Mouse (Mus musculus) kidney, embryonic 15.5 days (tissue): Measurements from ENCODE around the gene Aoc1. TPM values are rescaled to one million over a fixed set of nuclear protein-coding genes. Genes with fewer than 3 reads are reported as not detected.

Source experiments
- ATAC-seq: fragments of 200-750 bp; cut with Nextera tagmentation; replicated peaks from 2 replicates; pipeline ENCODE4 v1.8.0; 2017; ENCODE audit warnings: moderate TSS enrichment; ENCODE audit not compliant: low FRiP score
- H3K27ac ChIP-seq: fragments of 300-500 bp; sonication (generic); 2 replicates; pipeline ENCODE4 v1.5.1; 2015; ENCODE audit warnings: mild to moderate bottlenecking, inconsistent platforms
- H3K27me3 ChIP-seq: fragments of 300-500 bp; sonication (generic); 2 replicates; pipeline ENCODE4 v1.6.1; 2015; ENCODE audit warnings: inconsistent platforms
- H3K36me3 ChIP-seq: fragments of 300-500 bp; sonication (generic); 2 replicates; pipeline ENCODE4 v1.6.1; 2015; ENCODE audit warnings: inconsistent platforms
- H3K4me1 ChIP-seq: fragments of 300-500 bp; sonication (generic); 2 replicates; pipeline ENCODE4 v1.6.1; 2015; ENCODE audit warnings: inconsistent platforms
- H3K4me2 ChIP-seq: fragments of 300-500 bp; sonication (generic); 2 replicates; pipeline ENCODE4 v1.6.1; 2015; ENCODE audit warnings: moderate library complexity, mild to moderate bottlenecking, inconsistent platforms
- H3K4me3 ChIP-seq: fragments of 300-500 bp; sonication (generic); replicated peaks from 2 replicates; pipeline ENCODE4 v1.5.1; 2015; ENCODE audit warnings: mild to moderate bottlenecking, inconsistent platforms
- H3K9ac ChIP-seq: fragments of 300-500 bp; sonication (generic); 2 replicates; pipeline ENCODE4 v1.6.1; 2015; ENCODE audit warnings: mild to moderate bottlenecking, inconsistent platforms
- H3K9me3 ChIP-seq: fragments of 300-500 bp; sonication (generic); replicated peaks from 2 replicates; pipeline ENCODE4 v1.6.1; 2016; ENCODE audit warnings: inconsistent platforms
- WGBS: fragments of 180-500 bp; shearing (Covaris S2); methylation state at CpG from one replicate; pipeline ENCODE4 v1.1.7; 2015; ENCODE audit warnings: mixed read lengths; 5-methylcytosine and 5-hydroxymethylcytosine counted together
- polyA plus RNA-seq: library from polyadenylated mRNA; unstranded; fragments of >200 nt; fragmentation: Nextera tagmentation; extraction: Ambion mirVana; gene quantifications from 2 replicates; pipeline ENCODE4 v1.2.1, GENCODE M21; 2015

Gene Aoc1
- polyA plus RNA-seq, 1 experiment from 2014 or later = 2.6 TPM

GRCm38 (mm10) chr6:48840371-48840969, 32.2 kb upstream of the Aoc1 start, which contains the start of gene Tmem176a:
Gene Tmem176a, plus strand, starts transcription at chr6:48840919.
- WGBS = 8% methylated on average over 7 of the region's 7 CpGs
- peak within 1 kb of the TSS; percentile 72 for H3K9ac ChIP-seq
- no peaks in the 10 kb centered on the region for H3K9me3 ChIP-seq
- peaks cover 46% of the 10 kb centered on the region for H3K4me1 ChIP-seq
- ATAC-seq = peak; percentile 49; the same call in 1 of the 2 replicates
- peak within 1 kb of the TSS; percentile 78 for H3K4me2 ChIP-seq
- peaks cover 61% of the 10 kb centered on the region for H3K36me3 ChIP-seq
- H3K27ac ChIP-seq = peak within 1 kb of the TSS; percentile 91
- H3K4me3 ChIP-seq = peak within 1 kb of the TSS; percentile 57
- no peaks in the 10 kb centered on the region for H3K27me3 ChIP-seq

GRCm38 (mm10) chr6:48840973-48841625, 31.6 kb upstream of the Aoc1 start, which contains the start of gene Tmem176b:
Gene Tmem176b, minus strand, starts transcription at chr6:48841496.
- H3K4me2 ChIP-seq = peak within 1 kb of the TSS; percentile 78
- peak within 1 kb of the TSS; percentile 91 for H3K27ac ChIP-seq
- ATAC-seq = peak; percentile 95
- peaks cover 46% of the 10 kb centered on the region for H3K4me1 ChIP-seq
- 3% methylated on average over 6 of the region's 6 CpGs for WGBS
- no peaks in the 10 kb centered on the region for H3K27me3 ChIP-seq
- H3K9ac ChIP-seq = peak within 1 kb of the TSS; percentile 72
- H3K4me3 ChIP-seq = peak within 1 kb of the TSS; percentile 57
- no peaks in the 10 kb centered on the region for H3K9me3 ChIP-seq
- H3K36me3 ChIP-seq = peaks cover 60% of the 10 kb centered on the region

- peaks cover 46% of the 10 kb centered on the region for H3K4me1 ChIP-seq
- 67% methylated on average over 11 of the region's 11 CpGs for WGBS
Observed at GRCm38 (mm10) chr6:48842111-48842842, 30.4 kb upstream of the Aoc1 start.

GRCm38 (mm10) chr6:48845086-48845485, 27.6 kb upstream of the Aoc1 start:
- 74% methylated on average over 4 of the region's 4 CpGs for WGBS
- no peak for ATAC-seq
- Histone ChIP-seq H3K4me3 (no peak overlapping the region), H3K9me3 (no peaks in the 10 kb centered on the region), H3K4me2 (no peak overlapping the region), H3K27me3 (no peaks in the 10 kb centered on the region), H3K4me1 (peaks cover 23% of the 10 kb centered on the region), H3K9ac (no peak overlapping the region), H3K27ac (no peak overlapping the region), H3K36me3 (peaks cover 36% of the 10 kb centered on the region)

More at GRCm38 (mm10) chr6:48842111-48842842, 30.4 kb upstream of the Aoc1 start:
- Histone ChIP-seq H3K27ac (peak overlapping the region; percentile 91), H3K9ac (peak overlapping the region; percentile 72), H3K27me3 (no peaks in the 10 kb centered on the region), H3K4me2 (peak overlapping the region; percentile 78), H3K9me3 (no peaks in the 10 kb centered on the region), H3K4me3 (peak overlapping the region; percentile 57), H3K36me3 (peaks cover 48% of the 10 kb centered on the region)
- ATAC-seq = no peak

GRCm38 (mm10) chr6:48851820-48852491, 20.7 kb upstream of the Aoc1 start:
- Histone ChIP-seq H3K9ac (peak overlapping the region; percentile 56), H3K4me1 (peaks cover 6% of the 10 kb centered on the region), H3K36me3 (no peaks in the 10 kb centered on the region; the same call in 1 of the 2 replicates), H3K9me3 (no peaks in the 10 kb centered on the region), H3K4me3 (peak overlapping the region; percentile 45), H3K27ac (peak overlapping the region; percentile 97), H3K4me2 (peak overlapping the region; percentile 73), H3K27me3 (no peaks in the 10 kb centered on the region)
- under 1% methylated on average over 28 of the region's 29 CpGs for WGBS
- ATAC-seq = peak; percentile 77

GRCm38 (mm10) chr6:48854155-48854554, 18.5 kb upstream of the Aoc1 start:
- H3K27ac ChIP-seq = no peak overlapping the region
- H3K9ac ChIP-seq = no peak overlapping the region
- H3K9me3 ChIP-seq = no peaks in the 10 kb centered on the region
- H3K36me3 ChIP-seq = no peaks in the 10 kb centered on the region; the same call in 1 of the 2 replicates
- 97% methylated on average over 2 of the region's 2 CpGs for WGBS
- H3K4me3 ChIP-seq = no peak overlapping the region
- no peak overlapping the region for H3K4me2 ChIP-seq
- H3K4me1 ChIP-seq = peaks cover 11% of the 10 kb centered on the region
- ATAC-seq = no peak
- H3K27me3 ChIP-seq = no peaks in the 10 kb centered on the region

GRCm38 (mm10) chr6:48857613-48858302, 14.9 kb upstream of the Aoc1 start:
- no peak overlapping the region for H3K27ac ChIP-seq
- 42% methylated on average over 8 of the region's 8 CpGs for WGBS
- H3K4me3 ChIP-seq = no peak overlapping the region
- H3K36me3 ChIP-seq = no peaks in the 10 kb centered on the region; the same call in 1 of the 2 replicates
- no peaks in the 10 kb centered on the region for H3K27me3 ChIP-seq
- H3K4me1 ChIP-seq = peaks cover 23% of the 10 kb centered on the region
- H3K4me2 ChIP-seq = no peak overlapping the region
- no peak overlapping the region for H3K9ac ChIP-seq
- H3K9me3 ChIP-seq = no peaks in the 10 kb centered on the region
- ATAC-seq = no peak

GRCm38 (mm10) chr6:48860130-48860815, 12.4 kb upstream of the Aoc1 start:
- ATAC-seq = peak; percentile 69
- Histone ChIP-seq H3K36me3 (no peaks in the 10 kb centered on the region), H3K27me3 (no peaks in the 10 kb centered on the region), H3K9me3 (no peaks in the 10 kb centered on the region), H3K9ac (no peak overlapping the region), H3K4me3 (peak overlapping the region; percentile 35), H3K4me1 (peaks cover 32% of the 10 kb centered on the region), H3K27ac (no peak overlapping the region), H3K4me2 (peak overlapping the region; percentile 56)
- WGBS = 13% methylated on average over 23 of the region's 23 CpGs

GRCm38 (mm10) chr6:48860851-48861250, 11.8 kb upstream of the Aoc1 start:
- 96% methylated on average over 1 of the region's 1 CpGs for WGBS
- Histone ChIP-seq H3K27ac (no peak overlapping the region), H3K36me3 (no peaks in the 10 kb centered on the region), H3K4me2 (peak overlapping the region; percentile 56; the same call in 1 of the 2 replicates), H3K4me3 (no peak overlapping the region), H3K9me3 (no peaks in the 10 kb centered on the region), H3K27me3 (no peaks in the 10 kb centered on the region), H3K9ac (no peak overlapping the region), H3K4me1 (peaks cover 32% of the 10 kb centered on the region)
- ATAC-seq = no peak

- Histone ChIP-seq H3K4me3 (no peak overlapping the region), H3K9me3 (no peaks in the 10 kb centered on the region), H3K9ac (no peak overlapping the region), H3K4me1 (peaks cover 32% of the 10 kb centered on the region), H3K27me3 (no peaks in the 10 kb centered on the region), H3K27ac (0 out of 2 replicates have a peak overlapping the region, but pooled peaks have one; percentile 10), H3K4me2 (no peak overlapping the region), H3K36me3 (no peaks in the 10 kb centered on the region)
- peak; percentile 45; the same call in 1 of the 2 replicates for ATAC-seq
- 68% methylated on average over 12 of the region's 12 CpGs for WGBS
Observed at GRCm38 (mm10) chr6:48861616-48862280, 10.9 kb upstream of the Aoc1 start.
